Mouse (Mus musculus): ENCODE data around the gene Hba-x.

DNA sequence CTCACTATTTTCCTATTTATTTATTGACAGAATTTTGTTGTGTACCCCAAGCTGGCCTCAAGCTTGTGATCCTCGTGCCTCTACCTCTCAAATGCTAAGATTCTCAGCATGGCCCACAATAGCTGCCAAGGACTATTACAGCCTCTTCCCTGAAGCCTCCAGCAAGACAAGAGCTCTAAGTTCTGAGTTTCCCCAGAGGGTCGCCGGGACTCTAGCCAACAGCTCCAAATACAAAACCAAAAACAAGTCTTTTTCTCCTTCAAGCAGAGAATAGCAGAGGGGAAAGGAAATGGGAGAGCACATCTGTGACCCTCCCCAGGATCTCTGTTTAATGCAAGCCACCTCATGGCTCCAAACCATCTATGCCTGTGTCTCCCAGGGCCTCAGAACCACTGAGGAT is 32.1 kb upstream of the Hba-x start:
- no peak for TF ChIP-seq EP300 (optimal IDR thresholded peaks at IDR 0.05)
- no peak for TF ChIP-seq CTCF (IDR thresholded peaks at IDR 0.05; ENCODE audit: low read depth)
